Mouse (Mus musculus) left cerebral cortex, adult 18-20 months (tissue): ENCODE results near the gene Hist2h2aa1. TPM values are rescaled to one million over a fixed set of nuclear protein-coding genes. Genes with fewer than 3 reads are reported as not detected.
"Not testable (repeated sequence)": the region's sequence is repeated elsewhere in the genome, so short reads cannot be mapped to it uniquely, and the experiment has no call there.

Experiments used
- DNase-seq, 2 experiments: peaks; one replicate each; pipeline ENCODE4 v3.0.0; 2021 to 2022; ENCODE audit warnings: low spot score in 2 of 2, mixed read lengths in 1 of 2
- long read RNA-seq, 2 experiments: library from polyadenylated mRNA; stranded (forward); transcript quantifications; one replicate each; pipeline ENCODE4 v2.0.0; 2021
- total RNA-seq, 2 experiments: library from RNA; stranded (reverse); gene quantifications; 2 replicates each; pipeline ENCODE4 v1.2.3; 2021

The Hist2h2aa1 gene
- total RNA-seq: 1 to 10 TPM in 1 of 2 experiments, not detected in 1; 2.9 TPM
- long read RNA-seq, experiment 1, transcript Hist2h2aa1-201 (1 exons, 586 nt): major isoform, 7 of 7 reads
- long read RNA-seq, experiment 1, partial matches to known transcripts: 0 of 7 reads
- long read RNA-seq, experiment 1, other reads (novel, unspliced or antisense): 0 of 7 reads
- long read RNA-seq, experiment 2, transcript Hist2h2aa1-201 (1 exons, 586 nt): major isoform, 9 of 9 reads
- long read RNA-seq, experiment 2, partial matches to known transcripts: 0 of 9 reads
- long read RNA-seq, experiment 2, other reads (novel, unspliced or antisense): 0 of 9 reads

- DNase-seq: peak; percentile 75 to 81
Measured at GRCm38 (mm10) chr3:96245003-96245886, at the start of gene Hist2h2aa1. Gene Hist2h2aa1, plus strand, starts transcription at chr3:96245497.

GRCm38 (mm10) chr3:96195616-96196313 is 49.5 kb upstream of the Hist2h2aa1 start:
- DNase-seq: no peak

GRCm38 (mm10) chr3:96196437-96197128 is 48.7 kb upstream of the Hist2h2aa1 start:
- no peak for DNase-seq

GRCm38 (mm10) chr3:96197129-96197749 is 48.1 kb upstream of the Hist2h2aa1 start:
- DNase-seq: peak; percentile 88 to 94

GRCm38 (mm10) chr3:96198181-96198580 is 47.1 kb upstream of the Hist2h2aa1 start:
- DNase-seq: no peak

GRCm38 (mm10) chr3:96198601-96199251 is 46.6 kb upstream of the Hist2h2aa1 start:
- DNase-seq: not testable (repeated sequence)

- DNase-seq: no peak
Measured at GRCm38 (mm10) chr3:96199731-96200130, 45.6 kb upstream of the Hist2h2aa1 start.

- no peak for DNase-seq
Measured at GRCm38 (mm10) chr3:96207819-96208218, 37.5 kb upstream of the Hist2h2aa1 start.

- no peak for DNase-seq
Measured at GRCm38 (mm10) chr3:96209242-96209641, 36.1 kb upstream of the Hist2h2aa1 start.

GRCm38 (mm10) chr3:96219191-96219641 is 26.1 kb upstream of the Hist2h2aa1 start:
- DNase-seq: peak in 1 of 2 experiments; percentile 20

- peak; percentile 53 to 77 for DNase-seq
Measured at GRCm38 (mm10) chr3:96219661-96220130, 25.6 kb upstream of the Hist2h2aa1 start, which contains the start of the genes Bola1 and Hist2h2ab. Gene Bola1, minus strand, starts transcription at chr3:96219709. Gene Hist2h2ab, plus strand, starts transcription at chr3:96219865.

GRCm38 (mm10) chr3:96220131-96220764 is 25.0 kb upstream of the Hist2h2aa1 start:
- not testable (repeated sequence) for DNase-seq

GRCm38 (mm10) chr3:96220765-96221639 is 24.3 kb upstream of the Hist2h2aa1 start, which contains the start of the genes Hist2h2ac and Hist2h2be:
Gene Hist2h2ac, minus strand, starts transcription at chr3:96220880.
Gene Hist2h2be, plus strand, starts transcription at chr3:96221119.
- peak; percentile 75 to 85 for DNase-seq

- DNase-seq: no peak
Measured at GRCm38 (mm10) chr3:96221640-96222038, 23.7 kb upstream of the Hist2h2aa1 start.

- DNase-seq: no peak
Measured at GRCm38 (mm10) chr3:96222774-96223173, 22.5 kb upstream of the Hist2h2aa1 start.

- DNase-seq: no peak
Measured at GRCm38 (mm10) chr3:96225421-96225820, 19.9 kb upstream of the Hist2h2aa1 start.
